Mouse (Mus musculus): ENCODE results near the gene Tomm20.
A peak's percentile ranks its signal among the peaks of the same experiment; 100 is the strongest.

DNA sequence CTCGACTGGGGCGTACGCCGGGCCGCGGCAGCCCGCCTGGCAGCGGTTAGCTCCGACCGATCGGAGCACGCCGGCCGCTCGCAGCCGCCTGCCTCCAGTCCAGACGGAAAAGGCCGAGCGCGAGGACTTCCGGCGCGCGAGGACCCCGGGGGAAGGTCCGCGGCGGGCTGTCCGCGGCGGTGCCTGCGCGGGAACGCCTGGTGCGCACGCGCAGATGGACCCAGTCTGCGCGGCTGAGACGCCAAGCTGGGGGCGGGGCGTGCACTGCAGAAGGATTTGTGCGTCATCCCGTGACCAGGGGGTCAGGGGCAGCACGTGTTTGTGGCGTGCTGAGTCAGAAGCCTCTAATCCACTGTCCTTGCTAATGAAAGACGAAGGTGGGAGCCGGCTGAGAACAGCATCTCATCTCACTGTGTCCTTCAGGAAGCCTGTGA is at the start of gene Tomm20:
- TF ChIP-seq CTCF (IDR thresholded peaks at IDR 0.05; ENCODE audit: low read depth, low read length) (no peak), POLR2A (IDR thresholded peaks at IDR 0.05; ENCODE audit: insufficient read depth, low read length) (peak; percentile 34)

Data from ES-Bruce4 (cell line).